Mouse (Mus musculus) layer of hippocampus, adult 9-10 months (tissue): ENCODE results near the gene Card14.
"Not testable (repeated sequence)": the region's sequence is repeated elsewhere in the genome, so short reads cannot be mapped to it uniquely, and the experiment has no call there.

Source experiments
- DNase-seq: peaks from one replicate; pipeline ENCODE4 v3.0.0; 2022; ENCODE audit warnings: low spot score

Card14 gene

GRCm38 (mm10) chr11:119307658-119307867, at the start of gene Card14:
Card14 (plus strand) TSS chr11:119307768.
- no peak for DNase-seq

- no peak for DNase-seq
Measured at GRCm38 (mm10) chr11:119258216-119258571, 49.4 kb upstream of the Card14 start.

- peak; percentile 61 for DNase-seq
Measured at GRCm38 (mm10) chr11:119258572-119259322, 48.8 kb upstream of the Card14 start.

DNA sequence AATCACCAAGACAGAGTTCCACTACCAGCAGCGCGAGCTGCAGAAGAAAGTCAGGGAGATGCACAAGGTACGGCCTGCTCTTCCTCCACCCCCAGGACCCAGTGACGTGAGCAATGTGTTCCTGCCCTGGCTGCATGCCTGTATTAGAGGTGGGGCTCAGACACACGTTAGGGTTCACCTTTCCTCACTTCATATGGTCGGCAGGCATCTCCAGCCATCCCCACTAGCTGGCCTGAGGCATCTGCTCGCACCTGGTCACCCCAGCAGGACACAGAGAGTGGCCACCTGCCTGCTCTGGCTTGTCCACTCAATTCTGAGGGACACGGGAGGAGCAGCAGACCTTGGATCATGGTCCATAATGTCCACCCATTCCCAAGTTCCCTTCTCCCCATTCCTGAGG, 47.6 kb upstream of the Card14 start:
- DNase-seq: no peak

DNA sequence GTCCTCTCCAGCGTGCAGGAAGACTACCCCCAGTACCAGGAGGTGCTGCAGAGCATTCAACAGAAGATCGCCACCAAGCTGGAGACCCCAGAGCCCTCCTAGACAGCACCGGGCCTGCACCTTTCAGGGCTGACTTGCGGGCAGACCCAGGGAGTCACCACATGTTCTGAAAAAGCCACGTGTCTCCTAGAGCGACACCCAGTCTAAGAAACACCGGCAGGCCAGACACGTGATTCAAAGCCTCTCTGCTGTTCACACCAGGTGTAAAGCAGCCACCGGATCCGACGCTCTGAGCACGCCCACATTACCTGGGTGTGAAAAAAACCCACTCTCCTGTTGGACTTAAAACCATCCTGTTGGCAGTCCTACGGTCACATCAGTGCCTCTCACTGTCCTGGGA, 43.2 kb upstream of the Card14 start:
- DNase-seq: no peak

DNA sequence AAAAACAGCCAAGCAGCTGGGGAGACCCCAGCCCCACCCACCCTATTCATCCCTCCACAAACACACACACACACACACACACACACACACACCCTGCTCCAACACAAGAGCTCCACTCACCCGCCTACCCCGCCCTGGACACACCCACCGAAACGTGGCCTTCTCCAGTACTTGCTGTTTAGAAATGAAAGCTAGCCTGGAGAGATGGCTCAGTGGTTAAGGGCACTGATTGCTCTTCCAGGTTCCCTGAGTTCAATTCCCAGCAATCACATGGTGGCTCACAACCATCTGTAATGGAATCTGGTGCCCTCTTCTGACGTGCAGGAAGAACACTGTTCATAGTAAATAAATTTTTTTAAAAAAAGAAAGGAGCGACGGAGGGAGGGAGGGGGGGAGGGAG, 41.8 kb upstream of the Card14 start:
- no peak for DNase-seq

DNA sequence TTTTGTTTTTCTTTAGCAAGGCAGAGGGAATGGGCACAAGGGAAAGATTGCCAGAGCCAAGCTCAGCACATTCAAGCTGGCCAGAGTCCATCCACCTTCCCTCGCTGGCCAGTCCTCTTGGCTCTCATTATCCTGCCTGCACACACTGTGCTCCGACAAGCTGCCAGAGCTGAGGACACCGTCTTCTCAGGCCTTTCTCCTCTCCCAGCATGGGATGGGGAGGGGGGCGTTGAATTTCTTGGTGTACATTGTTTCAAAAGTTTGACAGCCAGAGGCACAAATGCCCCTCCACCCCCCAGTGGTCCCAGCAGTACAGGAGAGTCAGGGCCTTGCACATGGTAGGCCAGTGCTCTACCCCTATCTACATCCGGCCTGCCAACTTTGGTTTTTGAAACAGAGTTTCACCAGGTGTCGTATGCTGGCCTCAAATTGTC, 40.3 kb upstream of the Card14 start:
- no peak for DNase-seq

DNA sequence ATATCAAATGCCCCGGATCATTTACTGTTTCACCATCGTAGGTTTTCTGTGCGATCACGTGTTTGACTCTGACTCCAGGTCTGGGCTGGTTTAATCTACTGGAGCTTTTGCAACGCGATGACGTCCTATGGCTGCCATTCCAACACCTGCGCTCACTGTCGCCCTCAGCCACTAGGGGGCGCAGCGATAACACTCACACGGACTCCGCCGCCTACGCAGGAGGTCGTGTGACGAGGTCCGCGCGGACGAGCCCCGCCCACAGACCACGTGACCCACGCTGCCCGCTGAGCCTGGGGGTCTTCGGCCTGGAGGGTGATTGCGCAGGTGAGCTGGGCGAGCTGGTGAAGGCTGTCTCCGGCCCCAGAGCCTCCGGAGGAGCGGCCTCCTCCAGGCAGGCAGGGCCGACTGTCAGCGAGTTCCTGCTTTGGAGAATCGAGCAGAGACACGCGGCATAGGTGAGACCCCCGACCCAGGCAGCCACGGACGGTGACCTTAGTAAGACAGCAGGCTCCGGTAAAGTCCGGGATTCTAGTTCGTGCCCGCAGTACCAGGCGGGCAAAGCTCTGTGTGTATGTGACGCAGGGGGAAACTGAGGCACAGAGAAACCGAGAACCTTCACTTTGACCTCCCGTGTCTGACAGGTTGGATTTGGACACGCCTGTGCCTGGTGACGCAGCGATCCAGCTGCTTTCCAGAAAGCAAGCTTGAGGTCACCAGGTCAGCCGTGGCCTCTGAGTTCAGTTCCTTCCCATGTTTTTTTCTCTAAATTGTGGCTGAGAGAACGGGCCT, 39.6 kb upstream of the Card14 start, which contains the start of gene Gaa:
Gene Gaa, plus strand, starts transcription at position 120 of the 789 bp plus-strand sequence.
- DNase-seq: peak; percentile 99

DNA sequence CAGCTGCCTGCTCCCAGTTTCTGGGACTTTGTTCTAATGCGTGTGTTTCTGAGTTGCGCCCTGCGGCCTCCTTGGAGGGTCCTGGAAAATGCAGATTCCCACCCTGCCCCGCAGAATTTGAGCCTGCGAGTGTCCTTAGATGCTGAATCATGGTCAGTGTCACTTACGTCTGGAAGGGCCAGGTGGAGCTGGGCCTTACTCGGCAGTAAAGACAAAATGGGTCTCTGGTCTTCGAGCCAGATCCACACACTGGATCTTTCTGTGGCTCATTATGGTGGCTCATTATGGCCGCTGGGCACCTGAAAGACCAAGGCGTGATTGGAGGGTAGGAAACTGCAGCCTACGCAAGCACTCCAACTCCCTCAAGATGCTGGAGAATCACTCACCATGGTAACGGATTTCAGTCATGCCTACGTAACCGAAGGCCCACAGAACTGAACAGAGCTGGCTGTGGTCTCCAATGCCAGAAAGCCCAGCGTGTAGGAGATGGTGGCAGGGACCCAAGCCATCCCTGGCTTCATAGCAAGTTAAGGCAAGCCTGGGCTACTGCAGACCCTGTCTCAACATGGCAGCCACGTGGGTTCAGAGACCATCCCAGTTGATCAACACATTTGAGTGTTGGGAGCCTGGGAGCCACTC, 38.9 kb upstream of the Card14 start:
- DNase-seq: peak; percentile 52

GRCm38 (mm10) chr11:119272492-119272891, 35.1 kb upstream of the Card14 start:
- not testable (repeated sequence) for DNase-seq

GRCm38 (mm10) chr11:119273186-119273930, 34.2 kb upstream of the Card14 start:
- DNase-seq: no peak

- no peak for DNase-seq
Measured at GRCm38 (mm10) chr11:119281030-119281429, 26.5 kb upstream of the Card14 start.

DNA sequence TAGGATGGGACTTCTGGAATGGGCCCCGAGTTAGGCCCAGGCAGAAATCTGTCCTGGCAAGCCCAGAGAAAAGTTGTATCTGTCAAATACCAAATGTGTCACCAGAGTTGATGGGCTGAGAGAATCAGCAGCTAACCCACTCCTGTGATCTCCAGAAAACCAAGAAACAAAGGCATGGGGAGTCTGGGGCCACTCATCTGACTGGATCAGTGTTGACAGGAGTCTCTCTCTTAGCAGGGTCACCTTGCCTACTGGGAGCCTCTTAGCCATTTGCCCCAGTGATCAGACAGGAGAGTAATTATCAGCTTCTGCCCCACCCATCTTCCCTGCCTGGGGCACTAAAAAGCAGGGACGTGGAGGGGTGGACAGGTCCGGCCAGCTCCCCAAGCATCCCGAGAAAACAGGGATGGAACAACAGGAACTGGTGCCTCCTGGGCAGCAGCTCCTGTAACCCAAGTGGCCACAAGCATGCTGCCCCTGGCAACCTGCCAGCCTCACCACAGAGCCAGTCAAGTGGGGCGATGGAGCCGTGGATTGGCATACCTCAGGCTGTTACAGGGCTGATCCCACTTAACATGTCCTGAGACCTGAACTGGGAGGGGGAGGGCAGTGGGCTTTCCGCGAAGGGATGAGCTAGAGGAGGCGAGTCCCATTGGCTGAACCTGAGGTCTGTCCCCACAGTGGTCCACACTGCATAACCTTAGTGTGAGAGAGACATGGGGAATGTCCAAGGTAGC, 21.6 kb upstream of the Card14 start:
- no peak for DNase-seq

- DNase-seq: no peak
Measured at GRCm38 (mm10) chr11:119287207-119287992, 20.2 kb upstream of the Card14 start.

- not testable (repeated sequence) for DNase-seq
Measured at GRCm38 (mm10) chr11:119292861-119293260, 14.7 kb upstream of the Card14 start.

DNA sequence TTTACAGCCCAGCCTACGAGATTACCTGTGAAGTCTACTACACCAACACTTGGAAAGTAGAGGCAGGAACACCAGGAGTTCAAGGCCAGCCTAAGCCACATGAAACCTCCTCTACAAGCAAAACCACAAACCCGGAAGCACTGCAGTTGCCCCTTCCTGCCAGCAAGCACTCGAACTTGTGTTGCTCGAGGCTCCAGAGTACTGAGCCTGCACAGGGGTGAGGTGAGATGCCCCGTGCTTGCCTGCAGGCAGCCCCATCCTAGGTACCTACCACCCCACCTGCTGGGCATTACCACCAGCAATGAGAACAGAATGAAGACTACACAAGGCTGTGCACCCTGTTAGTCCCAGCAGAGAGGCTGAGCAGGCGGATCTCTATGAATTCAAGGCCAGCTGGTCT, 9.6 kb upstream of the Card14 start:
- DNase-seq: no peak

DNA sequence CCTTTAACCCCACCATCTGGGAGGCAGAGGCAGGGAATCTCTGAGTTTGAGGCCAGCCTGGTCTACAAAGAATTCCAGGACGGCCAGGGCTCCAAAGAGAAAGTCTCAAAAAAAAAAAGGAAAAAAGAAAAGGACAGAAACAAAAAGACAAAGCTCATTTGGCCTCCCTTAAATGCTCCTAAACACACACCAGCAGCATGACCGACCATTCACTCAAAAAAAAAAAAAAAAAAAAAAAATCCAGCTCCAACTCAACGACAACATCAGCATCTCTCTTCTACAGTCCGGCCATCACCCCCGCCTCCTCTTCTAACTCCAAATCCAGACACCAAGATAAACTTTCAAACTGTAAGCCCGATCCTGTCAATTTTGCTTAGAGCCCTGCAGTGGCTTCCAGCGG, 8.7 kb upstream of the Card14 start:
- no peak for DNase-seq

GRCm38 (mm10) chr11:119299391-119300245, 8.0 kb upstream of the Card14 start, which contains the start of gene Eif4a3:
Eif4a3 (minus strand) TSS chr11:119300089.
- peak; percentile 69 for DNase-seq

DNA sequence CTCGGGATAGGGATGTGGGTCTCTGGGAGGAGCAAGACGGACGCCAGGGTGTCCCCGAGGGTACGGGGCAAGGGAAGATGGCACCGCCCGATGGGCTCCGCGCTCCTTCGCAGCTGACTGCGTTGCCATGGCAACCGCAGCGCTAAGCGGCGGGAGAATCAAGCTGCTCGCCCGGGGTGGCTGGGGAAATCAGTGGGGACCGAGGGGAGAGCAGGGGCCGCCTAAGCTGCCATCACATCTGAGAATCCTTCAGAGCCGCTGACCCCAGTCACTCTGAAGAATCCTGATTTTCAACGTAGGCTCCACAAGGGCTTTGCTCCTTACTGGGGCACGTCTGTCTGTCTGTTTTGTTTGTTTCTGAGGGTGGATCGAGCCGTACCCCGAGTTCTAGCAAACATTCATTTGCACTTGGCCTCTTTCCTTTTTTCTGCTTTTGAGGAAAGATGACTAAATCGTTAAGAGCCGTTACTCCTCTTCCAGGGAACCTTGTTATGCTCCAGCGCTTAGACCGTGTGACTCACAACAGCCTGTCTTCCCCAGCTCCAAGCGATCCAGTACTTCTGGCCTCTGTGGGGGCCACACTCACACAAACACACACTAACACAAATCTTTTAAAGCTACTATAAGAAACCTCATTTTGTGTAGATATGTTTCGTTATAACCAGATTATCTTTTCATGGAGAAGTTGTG, 7.2 kb upstream of the Card14 start:
- no peak for DNase-seq
